12 mouse cellular contexts compared by ENCODE assay signal in genomic region chr7:99034909-99035308, GRCm38 (mm10).
"Had no signal": no experiment of that assay in that cellular context is flagged by ENCODE, and none has a peak within 500 bp of the region (broad histone marks: within the 10 kb centered on the region; RNA-seq: fewer than 3 reads in every experiment).

No protein-coding gene starts in this region.

- ATAC-seq: liver, embryonic 12.5 days had no signal

- H3K36me3 ChIP-seq: limb, embryonic 15.5 days; lung, embryonic 15.5 days; neural tube, embryonic 12.5 days had no signal

- H3K9me3 ChIP-seq: limb, embryonic 15.5 days; liver, embryonic 12.5 days; lung, embryonic 15.5 days; midbrain, embryonic 10.5 days; neural tube, embryonic 12.5 days had no signal

- H3K9ac ChIP-seq: limb, embryonic 15.5 days; liver, embryonic 12.5 days; lung, embryonic 15.5 days had no signal

- H3K27me3 ChIP-seq: limb, embryonic 15.5 days; liver, embryonic 12.5 days; lung, embryonic 15.5 days; neural tube, embryonic 12.5 days had no signal

- H3K4me1 ChIP-seq: liver, embryonic 12.5 days; neural tube, embryonic 12.5 days had no signal

- H3K4me2 ChIP-seq: limb, embryonic 15.5 days; liver, embryonic 12.5 days; lung, embryonic 15.5 days; neural tube, embryonic 12.5 days had no signal

- DNase-seq: kidney, adult 2 months; layer of hippocampus, postnatal 36 days; lung, postnatal 4 days; midbrain, embryonic 14.5 days; thymus, postnatal 4 days had no signal

- H3K27ac ChIP-seq: liver, embryonic 12.5 days; lung, embryonic 15.5 days; midbrain, embryonic 10.5 days; neural tube, embryonic 12.5 days; stomach, postnatal 0 days had no signal

- H3K4me3 ChIP-seq: limb, embryonic 15.5 days; liver, embryonic 12.5 days; lung, embryonic 15.5 days; midbrain, embryonic 10.5 days; myocyte; neural tube, embryonic 12.5 days had no signal
